Mouse (Mus musculus) ES-Bruce4 (cell line): ENCODE results near the gene Fdxacb1. TPM values are rescaled to one million over a fixed set of nuclear protein-coding genes. Genes with fewer than 3 reads are reported as not detected.

Source experiments
- H3K27ac ChIP-seq: 2 replicates; pipeline ENCODE4 v1.5.1; 2012; ENCODE audit warnings: low read length, inconsistent platforms; ENCODE audit not compliant: insufficient read depth
- H3K27me3 ChIP-seq: 2 replicates; pipeline ENCODE4 v1.6.1; 2012; ENCODE audit warnings: mild to moderate bottlenecking, low read length, inconsistent platforms; ENCODE audit not compliant: control insufficient read depth, poor library complexity, insufficient read depth, severe bottlenecking
- H3K36me3 ChIP-seq: 2 replicates; pipeline ENCODE4 v1.6.1; 2012; ENCODE audit warnings: inconsistent platforms, mild to moderate bottlenecking, low read length, moderate library complexity; ENCODE audit not compliant: control insufficient read depth, poor library complexity, insufficient read depth, severe bottlenecking
- H3K4me1 ChIP-seq: one replicate; pipeline ENCODE4 v1.8.1; 2011; ENCODE audit warnings: low read length; ENCODE audit not compliant: control insufficient read depth, insufficient read depth
- H3K4me3 ChIP-seq: 2 replicates; pipeline ENCODE4 v1.5.1; 2011; ENCODE audit warnings: low read depth, mild to moderate bottlenecking, low read length
- H3K9ac ChIP-seq: 2 replicates; pipeline ENCODE4 v1.6.1; 2012; ENCODE audit warnings: low read depth, mild to moderate bottlenecking, inconsistent platforms; ENCODE audit not compliant: poor library complexity, severe bottlenecking
- H3K9me3 ChIP-seq: replicated peaks from 2 replicates; pipeline ENCODE4 v1.6.1; 2012; ENCODE audit warnings: mild to moderate bottlenecking, low read length, inconsistent platforms; ENCODE audit not compliant: control insufficient read depth, poor library complexity, insufficient read depth, severe bottlenecking
- CTCF ChIP-seq: IDR thresholded peaks from one replicate; pipeline ENCODE4 v1.8.1; 2011; ENCODE audit warnings: low read depth, low read length
- EP300 ChIP-seq: IDR thresholded peaks from 2 replicates; pipeline ENCODE4 v1.6.1; 2011; ENCODE audit warnings: low read depth, low read length; ENCODE audit not compliant: insufficient read depth
- POLR2A ChIP-seq: IDR thresholded peaks from one replicate; pipeline ENCODE4 v1.8.1; 2011; ENCODE audit warnings: low read length; ENCODE audit not compliant: insufficient read depth
- polyA plus RNA-seq: library from polyadenylated mRNA; stranded (reverse); fragments of >200 nt; gene quantifications from 2 replicates; pipeline ENCODE4 v1.2.4, GENCODE M21; 2011; ENCODE audit warnings: low read depth; ENCODE audit not compliant: missing spikeins, insufficient read depth, insufficient read length

Fdxacb1 gene
- polyA plus RNA-seq, 1 experiment, result 8.5 TPM

DNA sequence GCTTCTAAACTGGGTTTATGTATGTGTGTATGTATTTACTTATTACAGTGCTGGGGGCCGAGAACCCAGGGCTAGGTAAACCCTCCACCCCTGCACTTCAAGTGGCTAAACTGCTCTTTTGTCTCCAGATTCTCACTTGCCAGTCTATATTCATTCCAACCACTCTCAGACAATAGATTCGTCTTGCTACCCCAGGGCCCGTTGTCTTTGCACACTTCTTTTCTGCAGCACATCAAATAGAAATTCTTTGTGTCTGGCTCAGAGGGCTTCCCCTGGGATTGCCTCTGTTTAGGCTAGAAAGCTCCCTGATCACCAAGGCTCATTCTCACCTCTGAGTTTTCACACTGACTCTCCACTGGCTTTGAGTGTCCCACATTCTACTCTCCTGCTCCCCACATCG lies 35.5 kb upstream of the Fdxacb1 start:
- no peaks in the 10 kb centered on the region for H3K27me3 ChIP-seq
- no peak overlapping the region for H3K4me3 ChIP-seq
- TF ChIP-seq CTCF, result no peak
- no peak for TF ChIP-seq POLR2A
- TF ChIP-seq EP300, result no peak
- H3K9ac ChIP-seq, result no peak overlapping the region
- no peaks in the 10 kb centered on the region for H3K9me3 ChIP-seq
- no peaks in the 10 kb centered on the region for H3K4me1 ChIP-seq
- no peak overlapping the region for H3K27ac ChIP-seq
- no peaks in the 10 kb centered on the region for H3K36me3 ChIP-seq

DNA sequence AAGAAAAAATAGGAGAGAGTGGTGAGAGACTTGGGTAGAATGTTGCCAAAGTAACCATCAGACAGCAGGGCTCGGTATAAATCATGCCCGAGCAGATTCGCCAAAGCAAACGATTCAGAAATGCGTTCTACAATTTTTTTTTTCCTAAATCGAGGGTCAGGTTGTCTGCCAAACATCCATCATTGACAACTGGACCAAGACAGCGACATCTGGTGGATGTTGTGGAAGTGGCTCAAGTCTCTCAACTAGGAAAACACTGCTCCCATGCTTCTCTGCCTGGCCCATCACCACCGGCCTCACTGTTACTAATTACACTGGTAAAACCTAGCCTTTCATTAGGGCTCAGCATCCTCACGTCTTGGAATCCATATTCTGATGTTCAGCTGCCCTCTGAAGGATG lies 33.0 kb upstream of the Fdxacb1 start:
- Histone ChIP-seq H3K9me3 (no peaks in the 10 kb centered on the region), H3K4me3 (no peak overlapping the region), H3K27ac (no peak overlapping the region), H3K36me3 (no peaks in the 10 kb centered on the region), H3K4me1 (no peaks in the 10 kb centered on the region), H3K27me3 (no peaks in the 10 kb centered on the region), H3K9ac (no peak overlapping the region)
- no peak for TF ChIP-seq POLR2A
- TF ChIP-seq CTCF, result peak; percentile 62

DNA sequence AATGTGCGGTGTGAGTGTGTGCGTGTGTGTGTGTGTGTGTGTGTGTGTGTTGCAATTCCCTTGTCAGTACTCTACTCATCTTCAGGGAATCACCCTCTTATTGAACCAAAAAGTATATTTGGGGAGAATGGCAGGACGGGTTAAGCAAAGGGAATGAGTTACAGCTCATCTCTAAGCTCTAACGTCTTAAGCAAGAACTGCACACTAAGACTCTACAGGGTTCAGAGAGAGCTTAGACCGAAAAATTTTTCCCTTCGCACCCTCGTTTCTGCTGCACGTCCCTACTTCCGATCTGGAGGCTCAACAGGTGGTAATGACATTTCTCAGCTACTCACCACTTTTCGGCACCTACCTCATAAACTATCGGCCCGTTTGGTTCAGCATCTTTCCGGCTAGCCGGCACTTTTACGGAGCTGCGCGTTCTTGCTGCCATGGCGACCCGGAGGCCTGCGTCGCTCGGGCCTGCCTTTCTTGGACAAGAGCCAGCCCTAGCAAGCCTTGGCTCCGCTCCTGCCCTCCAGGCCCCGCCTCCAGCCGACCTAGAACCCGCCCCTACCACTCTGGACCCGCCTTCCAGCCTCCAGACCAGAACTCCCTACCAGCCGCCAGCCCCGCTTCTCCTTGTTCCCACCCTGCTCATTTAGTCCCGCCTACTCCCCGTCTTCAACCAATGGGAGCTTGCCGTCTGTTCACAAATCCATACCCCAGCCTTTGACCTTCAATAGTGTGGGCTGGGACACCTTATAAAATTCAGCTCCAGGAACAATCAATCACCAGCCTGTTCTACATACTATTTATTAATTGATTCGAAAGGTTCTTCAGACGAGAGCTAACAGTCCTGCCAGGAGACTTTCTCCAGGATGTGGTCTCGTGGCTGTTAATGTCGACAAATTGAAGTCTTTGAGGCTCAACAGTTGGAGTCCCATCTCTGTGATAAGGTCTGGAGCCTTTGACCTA lies 28.8 kb upstream of the Fdxacb1 start, which contains the start of gene Dixdc1:
Dixdc1 (minus strand) TSS at position 604 of the 957 bp plus-strand sequence.
- peaks cover 2% of the 10 kb centered on the region for H3K4me1 ChIP-seq
- no peaks in the 10 kb centered on the region for H3K9me3 ChIP-seq
- no peak for TF ChIP-seq CTCF
- TF ChIP-seq EP300, result no peak
- TF ChIP-seq POLR2A, result no peak
- no peak within 1 kb of the TSS for H3K27ac ChIP-seq
- H3K27me3 ChIP-seq, result no peaks in the 10 kb centered on the region
- H3K36me3 ChIP-seq, result no peaks in the 10 kb centered on the region
- H3K9ac ChIP-seq, result no peak within 1 kb of the TSS
- peak within 1 kb of the TSS; percentile 43 for H3K4me3 ChIP-seq

DNA sequence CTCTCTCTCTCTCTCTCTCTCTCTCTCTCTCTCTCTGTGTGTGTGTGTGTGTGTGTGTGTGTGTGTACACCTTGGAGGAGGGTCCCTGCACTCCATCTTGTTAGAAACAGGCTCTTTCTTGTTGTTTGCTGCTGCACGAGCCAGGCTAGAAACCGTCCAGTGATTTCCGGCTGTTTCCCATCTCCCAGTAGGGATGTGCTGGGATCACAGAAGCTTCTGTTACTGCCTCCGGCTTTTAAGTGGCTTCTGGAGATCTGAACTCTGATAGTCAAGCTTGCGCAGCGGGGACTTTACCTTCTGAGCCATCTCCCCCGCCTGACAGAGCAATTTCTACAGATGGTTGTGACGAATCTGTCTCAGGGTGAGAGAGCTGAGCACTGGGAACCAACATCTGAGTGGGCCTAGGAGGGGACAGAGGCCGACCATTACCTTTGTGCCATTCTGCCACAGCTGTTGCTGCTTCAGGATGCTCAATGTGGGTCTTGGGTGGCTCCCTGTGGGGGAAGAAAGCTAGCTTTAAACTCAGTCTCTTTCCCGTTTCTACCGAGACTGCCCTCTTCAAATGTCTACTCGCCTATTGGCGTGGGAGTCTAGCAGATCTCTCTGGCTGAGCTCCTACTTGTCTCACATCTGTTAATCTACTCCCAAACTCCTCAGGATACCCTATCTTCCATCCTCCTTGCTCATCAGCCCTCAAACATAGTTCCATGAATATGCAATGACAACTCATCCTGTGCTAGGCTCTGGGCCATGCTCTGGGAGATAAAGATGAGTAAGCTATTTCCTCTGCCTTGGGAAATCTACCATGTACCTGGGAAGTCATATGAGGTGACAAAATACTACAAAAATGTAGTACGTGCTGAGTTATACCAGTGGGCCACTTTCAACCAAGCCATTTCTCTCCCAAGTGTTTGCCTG lies 26.9 kb upstream of the Fdxacb1 start:
- H3K4me3 ChIP-seq, result no peak overlapping the region
- no peaks in the 10 kb centered on the region for H3K9me3 ChIP-seq
- no peaks in the 10 kb centered on the region for H3K27me3 ChIP-seq
- no peak for TF ChIP-seq CTCF
- no peak for TF ChIP-seq EP300
- no peak for TF ChIP-seq POLR2A
- H3K9ac ChIP-seq, result no peak overlapping the region
- no peaks in the 10 kb centered on the region for H3K36me3 ChIP-seq
- no peak overlapping the region for H3K27ac ChIP-seq
- peaks cover 2% of the 10 kb centered on the region for H3K4me1 ChIP-seq

DNA sequence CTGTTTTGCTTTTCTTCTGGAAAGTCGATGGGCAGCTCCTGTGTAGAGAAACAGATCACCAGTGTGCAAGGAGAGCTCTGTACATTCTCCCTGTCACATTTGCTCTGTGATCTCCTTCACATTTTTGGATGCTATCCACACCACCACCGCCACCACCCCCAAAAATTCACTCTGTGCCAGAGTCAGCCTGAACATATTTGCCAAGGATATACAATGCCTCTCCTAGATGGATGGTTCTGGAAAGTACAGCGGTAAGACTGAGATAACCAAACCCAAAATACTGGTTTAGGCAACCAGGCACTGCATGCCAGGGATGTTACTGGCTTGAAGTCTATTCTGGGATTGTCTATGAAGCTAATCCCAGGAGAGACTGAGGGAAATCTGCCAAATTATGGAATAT lies 25.8 kb upstream of the Fdxacb1 start:
- no peak overlapping the region for H3K9ac ChIP-seq
- no peak overlapping the region for H3K27ac ChIP-seq
- H3K27me3 ChIP-seq, result no peaks in the 10 kb centered on the region
- no peaks in the 10 kb centered on the region for H3K36me3 ChIP-seq
- H3K9me3 ChIP-seq, result no peaks in the 10 kb centered on the region
- peaks cover 2% of the 10 kb centered on the region for H3K4me1 ChIP-seq
- TF ChIP-seq EP300 (no peak), CTCF (no peak), POLR2A (no peak)
- H3K4me3 ChIP-seq, result no peak overlapping the region

DNA sequence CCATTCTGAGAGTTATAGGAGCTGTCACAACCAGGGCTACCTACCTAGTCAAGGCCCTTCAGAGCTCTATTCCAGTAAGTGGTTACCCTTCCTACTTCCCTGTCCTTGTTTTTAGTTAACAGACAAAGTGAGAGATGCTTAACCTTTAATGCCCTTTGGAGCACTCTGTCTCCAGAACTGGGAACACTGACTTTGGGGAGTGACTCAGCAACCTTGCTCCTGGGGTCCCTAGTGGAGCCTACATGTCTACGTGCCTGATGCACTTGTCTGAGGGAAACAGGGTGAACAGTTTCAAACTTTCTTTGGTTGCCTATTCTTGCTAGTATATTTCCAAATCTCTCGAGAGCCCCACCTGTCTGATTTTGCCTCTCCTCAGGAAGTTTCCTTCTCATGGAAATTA lies 25.3 kb upstream of the Fdxacb1 start:
- H3K27ac ChIP-seq, result 0 out of 2 replicates have a peak overlapping the region, but pooled peaks have one; percentile 1
- H3K9me3 ChIP-seq, result no peaks in the 10 kb centered on the region
- TF ChIP-seq POLR2A, result no peak
- no peak for TF ChIP-seq EP300
- no peak for TF ChIP-seq CTCF
- no peak overlapping the region for H3K9ac ChIP-seq
- no peak overlapping the region for H3K4me3 ChIP-seq
- no peaks in the 10 kb centered on the region for H3K36me3 ChIP-seq
- H3K27me3 ChIP-seq, result no peaks in the 10 kb centered on the region
- peaks cover 2% of the 10 kb centered on the region for H3K4me1 ChIP-seq
